Mouse (Mus musculus): ENCODE data around the gene 9230102O04Rik.

- TF ChIP-seq MAFK (IDR thresholded peaks at IDR 0.05; ENCODE audit: insufficient read depth, low read depth, low read length) (no peak), HCFC1 (IDR thresholded peaks at IDR 0.05; ENCODE audit: borderline replicate concordance, insufficient read depth, low read length) (no peak)
These were observed 911 bp upstream of the 9230102O04Rik start for GRCm38 (mm10) chr2:9890251-9890650.

Data from ES-E14 (cell line).